Mouse (Mus musculus) cerebellum, postnatal 10 days (tissue): ENCODE measurements at regions not wholly inside any gene's neighbourhood (a gene's known extent, or its start where the extent isn't known, plus 50 kb on each side); places are given as distances from the start of the nearest gene placed in this dataset.

Experiments used
- DNase-seq, 2 experiments: peaks; one replicate each; pipeline ENCODE4 v3.0.0; 2021; ENCODE audit warnings: mixed read lengths in 2 of 2

- peak; percentile 81 to 83 for DNase-seq
Measured at GRCm38 (mm10) chr5:78993258-78993657, 1585.4 kb upstream of the Igfbp7 start.

- DNase-seq: no peak
Measured at GRCm38 (mm10) chr5:78989714-78990113, 1581.9 kb upstream of the Igfbp7 start.

GRCm38 (mm10) chr5:78976480-78977041 is 1568.7 kb upstream of the Igfbp7 start:
- DNase-seq: no peak

DNA sequence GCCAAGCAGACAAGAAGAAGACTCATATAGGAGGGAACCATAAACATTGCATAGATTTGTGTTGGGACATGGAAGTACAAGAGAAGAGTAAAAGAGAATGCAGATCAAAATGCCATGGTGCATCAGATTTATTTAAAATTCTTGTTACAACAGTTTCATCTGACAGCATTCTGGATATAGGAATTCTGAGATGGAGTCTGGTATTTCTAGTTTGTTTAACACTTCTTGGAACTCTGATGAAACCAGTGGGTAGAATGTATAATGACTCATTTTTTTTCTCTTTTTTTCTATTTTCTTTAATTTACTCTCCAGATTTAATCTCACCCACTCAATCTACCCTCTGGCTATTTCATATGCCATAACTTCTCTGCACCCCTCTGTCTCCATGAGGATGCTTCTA is 1537.9 kb upstream of the Igfbp7 start:
- no peak for DNase-seq

- DNase-seq: no peak
Measured at GRCm38 (mm10) chr5:78921860-78922610, 1514.2 kb upstream of the Igfbp7 start.

DNA sequence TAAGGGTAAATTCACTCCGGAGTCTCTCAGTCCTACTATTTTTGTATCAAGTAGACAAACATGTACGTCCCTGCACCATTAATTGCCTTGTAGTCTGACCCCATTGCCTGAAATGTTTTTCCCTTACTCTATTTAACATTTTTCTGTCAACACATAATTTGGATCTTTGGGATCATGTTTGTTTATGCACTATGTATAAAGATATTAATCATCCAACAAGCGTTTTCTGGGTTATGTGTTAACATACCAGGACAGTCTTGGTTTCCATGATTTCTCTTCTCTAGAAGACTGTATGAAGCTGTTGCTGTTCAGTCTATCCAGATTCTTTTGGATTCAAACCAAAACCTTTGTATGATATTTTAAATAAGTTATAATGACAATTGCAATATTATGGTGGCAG is 1492.3 kb upstream of the Igfbp7 start:
- no peak for DNase-seq

GRCm38 (mm10) chr5:78878775-78879174 is 1470.9 kb upstream of the Igfbp7 start:
- peak in 1 of 2 experiments; percentile 10 for DNase-seq

DNA sequence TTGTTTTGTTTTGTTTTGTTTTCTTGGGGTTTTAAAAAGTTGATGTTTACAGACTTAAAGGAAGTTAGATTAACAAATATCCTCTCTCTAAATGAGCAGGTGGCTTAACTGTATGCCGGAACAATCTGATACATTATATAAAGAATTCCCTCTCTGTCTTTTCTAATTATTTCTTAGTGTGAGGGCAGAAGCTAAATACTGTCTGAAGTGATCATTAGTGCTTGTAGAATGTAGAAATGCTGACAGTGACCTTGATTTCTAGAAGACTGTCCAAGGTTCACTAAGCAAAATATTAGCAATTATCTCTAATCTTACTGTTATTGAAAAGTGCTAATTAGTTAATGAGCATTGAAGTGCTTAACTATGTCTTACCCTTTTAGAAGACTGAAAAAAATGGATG is 1437.3 kb upstream of the Igfbp7 start:
- no peak for DNase-seq

DNA sequence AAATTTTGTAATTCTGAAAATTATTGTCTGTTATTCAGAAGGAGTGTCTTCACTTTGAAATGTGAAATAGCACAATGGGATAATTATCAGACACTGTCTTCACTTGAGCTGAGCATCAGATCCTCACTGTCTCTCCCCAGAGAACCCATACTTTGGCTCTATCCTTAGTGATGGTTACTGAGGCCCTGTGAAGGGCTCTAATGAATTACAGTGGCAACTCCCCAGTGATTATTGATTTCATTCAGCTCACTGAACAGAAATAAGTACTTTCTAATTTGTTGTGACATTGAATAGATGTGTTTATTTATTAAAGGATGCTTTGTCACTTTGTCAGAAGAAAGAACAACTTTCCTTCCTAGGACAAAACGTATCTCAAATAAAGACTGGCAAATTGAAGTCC is 1389.5 kb upstream of the Igfbp7 start:
- DNase-seq: peak in 1 of 2 experiments; percentile 4
